Mouse (Mus musculus) liver, embryonic 16.5 days (tissue): ENCODE measurements around the gene Olfr403. TPM values are rescaled to one million over a fixed set of nuclear protein-coding genes. Genes with fewer than 3 reads are reported as not detected.
"Not testable (repeated sequence)": the region's sequence is repeated elsewhere in the genome, so short reads cannot be mapped to it uniquely, and the experiment has no call there.

Source experiments
- ATAC-seq: fragments of 200-750 bp; cut with Nextera tagmentation; 2 replicates; pipeline ENCODE4 v1.8.0; 2017; ENCODE audit warnings: low read depth, mild to moderate bottlenecking, moderate number of reproducible peaks, moderate library complexity
- H3K27ac ChIP-seq: fragments of 300-500 bp; sonication (generic); 2 replicates; pipeline ENCODE4 v1.5.1; 2014; ENCODE audit warnings: mild to moderate bottlenecking, low read length
- H3K27me3 ChIP-seq: fragments of 300-500 bp; sonication (generic); 2 replicates; pipeline ENCODE4 v1.6.1; 2014; ENCODE audit warnings: low read depth, low read length, mixed read lengths; ENCODE audit not compliant: control insufficient read depth, insufficient read depth
- H3K36me3 ChIP-seq: fragments of 300-500 bp; sonication (generic); 2 replicates; pipeline ENCODE4 v1.6.1; 2014; ENCODE audit warnings: mild to moderate bottlenecking; ENCODE audit not compliant: control insufficient read depth, insufficient read depth
- H3K4me1 ChIP-seq: fragments of 300-500 bp; sonication (generic); 2 replicates; pipeline ENCODE4 v1.6.1; 2014; ENCODE audit warnings: low read depth, low read length, mixed read lengths; ENCODE audit not compliant: control insufficient read depth
- H3K4me2 ChIP-seq: fragments of 300-500 bp; sonication (generic); 2 replicates; pipeline ENCODE4 v1.6.1; 2014; ENCODE audit warnings: low read depth, low read length, mixed read lengths
- H3K4me3 ChIP-seq: fragments of 300-500 bp; sonication (generic); 2 replicates; pipeline ENCODE4 v1.5.1; 2014; ENCODE audit warnings: low read depth, mild to moderate bottlenecking, low read length
- H3K9ac ChIP-seq: fragments of 300-500 bp; sonication (generic); 2 replicates; pipeline ENCODE4 v1.6.1; 2014; ENCODE audit warnings: low read depth, low read length
- H3K9me3 ChIP-seq: fragments of 300-500 bp; sonication (generic); replicated peaks from 2 replicates; pipeline ENCODE4 v1.6.1; 2016; ENCODE audit warnings: low read length; ENCODE audit not compliant: control insufficient read depth
- WGBS: fragments of 180-500 bp; shearing (Covaris S2); extraction: QIAGEN DNeasy Blood & Tissue Kit; methylation state at CpG from one replicate; pipeline ENCODE4 v1.1.7; 2014; ENCODE audit not compliant: insufficient replicate concordance; 5-methylcytosine and 5-hydroxymethylcytosine counted together
- polyA plus RNA-seq: library from polyadenylated mRNA; unstranded; fragments of >200 nt; fragmentation: Nextera tagmentation; extraction: Ambion mirVana; gene quantifications from 2 replicates; pipeline ENCODE4 v1.2.1, GENCODE M21; 2015

The Olfr403 gene
- polyA plus RNA-seq, result not detected in 2 replicates

DNA sequence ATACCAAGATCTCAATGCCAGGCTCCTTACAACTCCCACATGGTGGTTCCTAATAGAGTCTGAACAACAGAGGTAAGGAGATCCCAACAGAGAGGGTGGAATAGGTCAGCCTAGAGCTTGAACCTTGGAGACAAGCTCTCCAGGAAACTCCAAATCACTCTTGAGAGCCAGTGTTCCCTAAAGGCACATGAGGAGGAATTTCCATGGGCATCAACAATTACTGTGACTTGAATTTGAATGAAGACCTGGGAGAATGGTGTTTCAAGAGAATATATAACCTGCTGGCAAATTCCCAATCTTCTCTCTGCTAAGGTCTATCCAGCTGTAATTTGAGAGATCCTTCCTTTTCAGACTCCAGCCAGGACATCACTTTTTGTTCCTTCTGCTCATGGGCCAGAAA, at the start of gene Olfr403:
TSS of gene Olfr403 (plus strand) at position 301 of the 400 bp plus-strand sequence.
- no peak for ATAC-seq
- Histone ChIP-seq H3K4me3 (no peak within 1 kb of the TSS), H3K9me3 (no peaks in the 10 kb centered on the region)

DNA sequence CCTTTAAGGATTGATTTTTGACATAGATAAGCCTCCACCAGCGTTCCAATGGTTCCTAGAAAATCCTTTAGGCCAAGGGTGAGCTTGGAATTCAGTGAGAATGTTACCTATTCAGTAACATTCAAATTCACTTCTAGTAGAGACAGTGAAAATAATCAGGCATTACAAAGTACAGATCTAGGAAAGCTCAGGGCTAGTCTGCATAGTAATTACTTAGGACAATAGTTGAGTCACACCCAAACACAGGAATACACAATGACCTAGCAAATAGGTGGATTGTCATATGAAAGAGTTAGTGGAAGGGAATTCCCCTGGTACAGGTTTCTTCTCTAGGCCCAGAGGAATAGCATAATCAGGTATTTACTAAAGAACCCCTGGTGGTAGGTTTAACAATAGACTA, 46.0 kb upstream of the Olfr403 start:
- 20% methylated on average over 1 of the region's 1 CpGs for WGBS
- not testable (repeated sequence) for H3K4me2 ChIP-seq, H3K4me3 ChIP-seq

More for the DNA sequence above, at the start of gene Olfr403:
- Histone ChIP-seq H3K9ac (no peak within 1 kb of the TSS), H3K27ac (no peak within 1 kb of the TSS), H3K4me2 (no peak within 1 kb of the TSS), H3K27me3 (no peaks in the 10 kb centered on the region), H3K36me3 (no peaks in the 10 kb centered on the region), H3K4me1 (no peaks in the 10 kb centered on the region)

DNA sequence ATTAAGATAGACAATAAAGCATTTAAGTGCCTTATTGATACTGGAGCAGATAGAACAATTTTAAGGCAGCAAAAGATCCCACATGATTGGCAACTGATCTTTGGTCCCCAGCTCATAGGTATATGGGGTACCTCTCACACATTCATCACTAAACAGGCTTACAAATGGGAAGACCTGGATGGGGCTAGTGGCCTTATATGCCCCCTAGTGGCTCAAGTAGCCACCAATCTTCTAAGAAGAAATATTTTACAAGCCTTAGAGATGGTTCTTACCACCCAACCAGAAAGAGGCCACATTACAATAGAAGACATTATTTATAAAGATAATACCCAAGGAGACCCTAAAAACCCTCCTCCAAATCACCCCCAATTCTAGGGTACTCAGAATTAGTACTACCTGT, 40.2 kb upstream of the Olfr403 start:
- ATAC-seq, result no peak
- Histone ChIP-seq H3K4me2 (no peak overlapping the region), H3K27me3 (no peaks in the 10 kb centered on the region), H3K36me3 (no peaks in the 10 kb centered on the region), H3K9ac (no peak overlapping the region), H3K9me3 (no peaks in the 10 kb centered on the region), H3K27ac (no peak overlapping the region), H3K4me3 (no peak overlapping the region), H3K4me1 (no peaks in the 10 kb centered on the region)

More for the DNA sequence above, 46.0 kb upstream of the Olfr403 start:
- not testable (repeated sequence) for H3K9ac ChIP-seq, ATAC-seq, H3K27me3 ChIP-seq, H3K9me3 ChIP-seq, H3K27ac ChIP-seq, H3K4me1 ChIP-seq, H3K36me3 ChIP-seq

DNA sequence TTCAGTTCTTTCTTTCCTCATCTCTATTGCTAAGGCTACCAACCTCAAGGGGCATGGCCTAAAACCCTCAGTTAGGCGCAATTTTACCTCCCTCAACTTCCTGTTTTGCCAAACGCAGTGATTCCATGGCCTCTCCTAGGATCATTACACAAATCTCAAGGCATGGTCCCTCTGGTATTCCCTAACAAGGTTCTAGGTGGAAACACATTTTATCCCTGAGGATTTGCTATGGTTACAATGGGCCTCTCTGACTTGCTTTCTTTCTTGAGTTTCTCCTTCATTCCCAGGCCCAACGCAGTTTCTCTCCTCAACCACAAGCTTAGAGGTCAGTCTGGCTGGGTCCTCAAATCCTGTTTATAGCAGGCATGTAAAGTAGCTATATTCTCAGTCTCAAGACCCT, 32.8 kb upstream of the Olfr403 start, which contains the start of gene Olfr402:
TSS of gene Olfr402 (plus strand) at position 301 of the 400 bp plus-strand sequence.
- Histone ChIP-seq H3K4me1 (no peaks in the 10 kb centered on the region), H3K4me2 (no peak within 1 kb of the TSS), H3K27ac (no peak within 1 kb of the TSS), H3K9ac (no peak within 1 kb of the TSS), H3K9me3 (no peaks in the 10 kb centered on the region), H3K27me3 (no peaks in the 10 kb centered on the region), H3K4me3 (no peak within 1 kb of the TSS), H3K36me3 (no peaks in the 10 kb centered on the region)
- no peak for ATAC-seq
- 38% methylated on average over 3 of the region's 3 CpGs for WGBS

DNA sequence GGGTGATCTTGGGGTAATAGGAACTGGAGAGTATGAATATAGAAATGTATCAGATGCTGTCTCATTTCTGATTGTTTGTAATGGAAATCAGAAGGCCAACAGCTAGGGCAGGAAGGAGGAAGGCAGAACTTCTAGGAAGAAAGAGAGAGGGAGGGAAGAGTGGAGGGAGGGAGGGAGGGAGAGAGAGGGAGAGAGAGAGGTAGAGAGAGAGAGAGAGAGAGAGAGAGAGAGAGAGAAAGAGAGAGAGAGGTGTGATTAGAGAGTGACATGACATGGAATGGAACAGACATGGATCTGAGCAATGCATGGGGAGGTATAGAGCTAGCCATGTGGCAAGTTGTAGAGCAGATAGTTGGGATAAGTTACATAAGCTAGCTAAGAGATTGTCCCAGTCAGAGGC, 17.3 kb upstream of the Olfr403 start:
- Histone ChIP-seq H3K4me3 (no peak overlapping the region), H3K36me3 (no peaks in the 10 kb centered on the region), H3K4me2 (no peak overlapping the region), H3K9ac (no peak overlapping the region), H3K9me3 (no peaks in the 10 kb centered on the region), H3K27ac (no peak overlapping the region), H3K4me1 (no peaks in the 10 kb centered on the region), H3K27me3 (no peaks in the 10 kb centered on the region)
- no peak for ATAC-seq

DNA sequence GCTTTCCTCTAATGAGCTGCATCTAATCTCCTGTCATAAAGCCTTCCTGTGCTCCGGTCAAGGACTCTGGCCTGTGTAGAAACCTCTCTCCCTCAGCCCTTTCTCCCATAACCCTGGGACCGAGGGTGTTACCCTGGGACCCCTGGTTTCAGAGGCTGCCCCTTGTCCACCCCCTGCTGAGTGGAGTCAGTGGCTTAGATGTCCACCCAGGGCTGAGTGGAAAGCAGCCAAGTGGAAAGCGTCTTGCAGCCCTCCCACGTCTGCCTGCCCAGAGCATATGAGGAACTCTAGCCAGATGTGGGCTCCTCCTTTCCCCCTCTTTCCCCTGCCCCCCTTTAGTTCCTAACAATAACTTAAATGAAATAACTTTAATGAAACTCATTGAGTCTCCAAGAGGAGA, 2.9 kb upstream of the Olfr403 start:
- Histone ChIP-seq H3K4me1 (no peaks in the 10 kb centered on the region), H3K27me3 (no peaks in the 10 kb centered on the region), H3K4me3 (no peak overlapping the region), H3K27ac (no peak overlapping the region), H3K4me2 (no peak overlapping the region), H3K9ac (no peak overlapping the region), H3K9me3 (no peaks in the 10 kb centered on the region), H3K36me3 (no peaks in the 10 kb centered on the region)
- WGBS, result 60% methylated on average over 4 of the region's 4 CpGs
- ATAC-seq, result no peak

DNA sequence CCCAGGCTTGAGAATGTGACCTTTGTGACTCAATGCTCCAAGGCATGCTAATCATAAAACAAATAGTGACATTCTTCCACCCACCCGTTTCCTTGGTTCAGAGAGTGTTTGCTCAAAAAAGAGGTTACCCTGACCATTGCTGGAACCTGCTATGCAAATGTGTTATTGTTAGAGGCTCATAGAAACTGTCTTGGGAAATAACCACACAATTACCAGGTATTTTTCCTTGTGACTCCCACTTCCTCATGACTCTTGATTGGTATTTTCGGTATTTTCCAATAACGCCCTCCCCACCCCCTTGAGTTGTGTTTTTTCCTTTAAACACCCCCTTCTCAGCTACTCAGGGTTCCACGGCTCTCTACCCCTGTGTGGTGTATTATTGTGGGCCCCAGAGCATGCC, 2.3 kb upstream of the Olfr403 start:
- Histone ChIP-seq H3K4me3 (no peak overlapping the region), H3K36me3 (no peaks in the 10 kb centered on the region), H3K9ac (no peak overlapping the region), H3K4me2 (no peak overlapping the region), H3K4me1 (no peaks in the 10 kb centered on the region), H3K9me3 (no peaks in the 10 kb centered on the region), H3K27me3 (no peaks in the 10 kb centered on the region), H3K27ac (no peak overlapping the region)
- ATAC-seq, result no peak
- 61% methylated on average over 4 of the region's 4 CpGs for WGBS

DNA sequence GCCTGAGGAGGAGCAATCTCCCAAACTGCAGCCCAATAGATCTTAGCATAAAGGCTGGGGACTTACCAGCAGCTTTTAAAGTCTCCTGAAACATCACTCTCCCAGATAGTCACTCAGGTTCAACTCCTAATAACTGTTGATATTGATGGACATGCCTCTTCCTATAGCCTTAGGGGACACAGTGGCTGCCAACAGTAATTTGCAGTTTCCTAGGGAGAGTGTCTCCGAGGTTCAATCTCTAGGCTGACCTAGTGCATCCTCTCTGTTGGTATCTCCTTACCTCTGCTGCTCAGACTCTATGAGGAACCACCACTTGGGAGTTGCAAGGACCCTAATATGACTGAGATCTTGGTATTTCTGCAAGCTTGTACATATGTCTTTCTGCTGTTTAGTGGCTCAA, 25.2 kb downstream of the Olfr403 start, which contains the start of gene Olfr43:
TSS of gene Olfr43 (minus strand) at position 101 of the 400 bp plus-strand sequence.
- no peaks in the 10 kb centered on the region for H3K36me3 ChIP-seq
- no peak for ATAC-seq
- no peak within 1 kb of the TSS for H3K4me2 ChIP-seq
- H3K9ac ChIP-seq, result no peak within 1 kb of the TSS
- H3K4me3 ChIP-seq, result no peak within 1 kb of the TSS
- H3K27me3 ChIP-seq, result no peaks in the 10 kb centered on the region
- 29% methylated on average over 1 of the region's 1 CpGs for WGBS
- no peaks in the 10 kb centered on the region for H3K9me3 ChIP-seq
- H3K27ac ChIP-seq, result no peak within 1 kb of the TSS
- H3K4me1 ChIP-seq, result no peaks in the 10 kb centered on the region

DNA sequence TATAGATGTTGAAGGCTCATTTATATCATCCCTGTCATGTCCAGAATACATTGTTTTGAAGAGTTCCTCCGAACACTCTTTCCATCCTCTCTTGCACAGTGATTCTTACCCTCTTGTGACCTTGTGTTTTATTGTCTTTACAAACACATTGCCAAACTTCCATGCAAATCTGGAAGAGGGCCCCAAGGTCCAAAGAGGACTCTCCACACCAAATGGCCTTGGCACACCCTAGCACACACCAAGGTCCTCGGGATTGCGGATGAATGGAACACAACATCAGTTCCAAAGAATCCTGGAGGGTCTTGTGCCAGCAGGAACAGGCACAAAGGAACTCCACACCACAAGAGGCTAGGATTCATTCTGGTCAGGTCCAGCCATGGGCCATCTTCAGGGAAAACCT, 55.2 kb downstream of the Olfr403 start:
- H3K9me3 ChIP-seq, result no peaks in the 10 kb centered on the region
- 60% methylated on average over 3 of the region's 3 CpGs for WGBS
- ATAC-seq, result no peak

More for the DNA sequence above, 55.2 kb downstream of the Olfr403 start:
- Histone ChIP-seq H3K9ac (no peak overlapping the region), H3K4me2 (no peak overlapping the region), H3K27ac (no peak overlapping the region), H3K4me3 (no peak overlapping the region), H3K27me3 (no peaks in the 10 kb centered on the region), H3K4me1 (no peaks in the 10 kb centered on the region), H3K36me3 (no peaks in the 10 kb centered on the region)
